Mouse (Mus musculus) C2C12 (cell line): Measurements from ENCODE around the gene Ipo13.

Source experiments
- CTCF ChIP-seq: IDR thresholded peaks from one replicate; pipeline ENCODE4 v1.5.1; 2011; ENCODE audit not compliant: control insufficient read depth, insufficient read depth, insufficient read length
- MYOG ChIP-seq: IDR thresholded peaks from one replicate; pipeline ENCODE4 v1.6.1; 2011; ENCODE audit not compliant: control insufficient read depth, insufficient read length; ENCODE audit errors: extremely low read depth

DNA sequence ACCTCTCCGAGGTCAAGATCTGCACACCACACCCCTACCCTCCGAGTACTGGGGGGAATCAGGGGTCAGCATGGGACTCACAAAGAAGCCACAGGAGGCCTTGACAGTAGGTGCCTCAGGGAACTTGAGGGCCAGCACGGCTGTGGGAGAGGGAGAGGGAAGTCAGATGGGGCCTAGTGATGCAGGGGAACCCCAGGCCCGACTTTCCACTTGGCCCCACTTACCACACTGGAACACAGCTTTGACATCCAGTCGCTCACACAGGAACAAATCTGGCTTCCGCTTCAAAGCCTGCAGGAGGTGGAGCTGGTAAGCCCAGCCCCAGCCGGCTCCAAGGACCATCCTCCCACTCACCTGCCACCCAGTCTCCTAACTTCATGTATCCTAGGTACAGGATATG lies 19.5 kb downstream of the Ipo13 start:
- TF ChIP-seq MYOG (no peak), CTCF (no peak)
